Mouse (Mus musculus) layer of hippocampus, adult 2 months (tissue): ENCODE data around the gene Barx2. TPM values are rescaled to one million over a fixed set of nuclear protein-coding genes. Genes with fewer than 3 reads are reported as not detected.

Source experiments
- DNase-seq, 2 experiments: peaks; one replicate each; pipeline ENCODE4 v3.0.0; 2022; ENCODE audit warnings: low spot score in 2 of 2
- H3K27ac ChIP-seq: fragments of 200-600 bp; 2 replicates; pipeline ENCODE4 v1.8.1; 2022
- H3K4me3 ChIP-seq: fragments of 200-600 bp; 2 replicates; pipeline ENCODE4 v1.8.1; 2022; ENCODE audit warnings: mild to moderate bottlenecking
- CTCF ChIP-seq: fragments of 200-600 bp; conservative IDR thresholded peaks from 2 replicates; pipeline ENCODE4 v1.8.1; 2022; ENCODE audit warnings: antibody characterized with exemption, mild to moderate bottlenecking, moderate library complexity
- total RNA-seq, 2 experiments: library from RNA; stranded (reverse); gene quantifications; 2 replicates each; pipeline ENCODE4 v1.2.3; 2021

The Barx2 gene
- total RNA-seq, 2 experiments from 2014 or later, result 0.47 to 0.79 TPM

- Histone ChIP-seq H3K4me3 (no peak overlapping the region), H3K27ac (no peak overlapping the region)
- DNase-seq, result no peak
- no peak for TF ChIP-seq CTCF
Measured at GRCm38 (mm10) chr9:31839106-31840027, 73.9 kb downstream of the Barx2 start.

- no peak for DNase-seq
- TF ChIP-seq CTCF, result no peak
- no peak overlapping the region for H3K27ac ChIP-seq
- H3K4me3 ChIP-seq, result no peak overlapping the region
Measured at GRCm38 (mm10) chr9:31838047-31838446, 75.2 kb downstream of the Barx2 start.

- Histone ChIP-seq H3K27ac (no peak overlapping the region), H3K4me3 (no peak overlapping the region)
- peak; percentile 54 for TF ChIP-seq CTCF
- DNase-seq, result no peak
Measured at GRCm38 (mm10) chr9:31808753-31809152, 104.5 kb downstream of the Barx2 start.

- no peak for DNase-seq
- Histone ChIP-seq H3K27ac (no peak overlapping the region), H3K4me3 (no peak overlapping the region)
- no peak for TF ChIP-seq CTCF
Measured at GRCm38 (mm10) chr9:31802641-31803040, 110.6 kb downstream of the Barx2 start.

Other genes starting within 250 kb of the Barx2 start
- gene Arhgap32, start 202.7 kb upstream of the Barx2 start, total RNA-seq, result 100 to 1,000 TPM; 226 to 232 TPM